Mouse (Mus musculus) lung, embryonic 16.5 days (tissue): ENCODE results near the gene Dph6. TPM values are rescaled to one million over a fixed set of nuclear protein-coding genes. Genes with fewer than 3 reads are reported as not detected.

Experiments used
- ATAC-seq: fragments of 200-750 bp; cut with Nextera tagmentation; 2 replicates; pipeline ENCODE4 v1.8.0; 2017; ENCODE audit warnings: low read depth, mild to moderate bottlenecking, moderate library complexity
- H3K27ac ChIP-seq: fragments of 300-500 bp; sonication (generic); 2 replicates; pipeline ENCODE4 v1.5.1; 2014; ENCODE audit warnings: mild to moderate bottlenecking, control low read depth, low read length
- H3K27me3 ChIP-seq: fragments of 300-500 bp; sonication (generic); 2 replicates; pipeline ENCODE4 v1.6.1; 2014; ENCODE audit warnings: low read depth, low read length, mixed read lengths; ENCODE audit not compliant: control insufficient read depth, insufficient read depth
- H3K36me3 ChIP-seq: fragments of 300-500 bp; sonication (generic); 2 replicates; pipeline ENCODE4 v1.6.1; 2014; ENCODE audit warnings: low read length; ENCODE audit not compliant: control insufficient read depth, insufficient read depth
- H3K4me1 ChIP-seq: fragments of 300-500 bp; sonication (generic); replicated peaks from 2 replicates; pipeline ENCODE4 v1.6.1; 2014; ENCODE audit warnings: low read length, mixed read lengths; ENCODE audit not compliant: control insufficient read depth, insufficient read depth
- H3K4me2 ChIP-seq: fragments of 300-500 bp; sonication (generic); 2 replicates; pipeline ENCODE4 v1.6.1; 2014; ENCODE audit warnings: low read depth, low read length, control low read depth
- H3K4me3 ChIP-seq: fragments of 300-500 bp; sonication (generic); 2 replicates; pipeline ENCODE4 v1.5.1; 2014; ENCODE audit warnings: mild to moderate bottlenecking, low read length, control low read depth
- H3K9ac ChIP-seq: fragments of 300-500 bp; sonication (generic); 2 replicates; pipeline ENCODE4 v1.6.1; 2014; ENCODE audit warnings: low read length, control low read depth
- H3K9me3 ChIP-seq: fragments of 300-500 bp; sonication (generic); 2 replicates; pipeline ENCODE4 v1.6.1; 2016; ENCODE audit warnings: low read length; ENCODE audit not compliant: control insufficient read depth
- WGBS: fragments of 180-500 bp; shearing (Covaris S2); extraction: QIAGEN DNeasy Blood & Tissue Kit; methylation state at CpG from one replicate; pipeline ENCODE4 v1.1.7; 2014; 5-methylcytosine and 5-hydroxymethylcytosine counted together
- polyA plus RNA-seq: library from polyadenylated mRNA; unstranded; fragments of >200 nt; fragmentation: Nextera tagmentation; extraction: Ambion mirVana; gene quantifications from 2 replicates; pipeline ENCODE4 v1.2.1, GENCODE M21; 2015

Gene Dph6
- polyA plus RNA-seq, 1 experiment from 2014 or later: 24.3 TPM

- 47% methylated on average over 3 of the region's 3 CpGs for WGBS
- ATAC-seq: no peak
- H3K9ac ChIP-seq: no peak overlapping the region
- no peak overlapping the region for H3K27ac ChIP-seq
- no peak overlapping the region for H3K4me2 ChIP-seq
- no peaks in the 10 kb centered on the region for H3K36me3 ChIP-seq
- no peak overlapping the region for H3K4me3 ChIP-seq
- H3K4me1 ChIP-seq: no peaks in the 10 kb centered on the region
- no peaks in the 10 kb centered on the region for H3K9me3 ChIP-seq
- no peaks in the 10 kb centered on the region for H3K27me3 ChIP-seq
Observed at GRCm38 (mm10) chr2:114492398-114492797, 162.4 kb downstream of the Dph6 start.

- Histone ChIP-seq H3K4me1 (no peaks in the 10 kb centered on the region), H3K4me2 (no peak overlapping the region), H3K27ac (no peak overlapping the region), H3K9ac (no peak overlapping the region), H3K9me3 (no peaks in the 10 kb centered on the region), H3K4me3 (no peak overlapping the region), H3K27me3 (no peaks in the 10 kb centered on the region), H3K36me3 (no peaks in the 10 kb centered on the region)
- ATAC-seq: no peak
- 73% methylated on average over 3 of the region's 3 CpGs for whole genome bisulfite sequencing
Observed at GRCm38 (mm10) chr2:114491907-114492306, 162.9 kb downstream of the Dph6 start.

- H3K36me3 ChIP-seq: no peaks in the 10 kb centered on the region
- H3K4me3 ChIP-seq: no peak overlapping the region
- no peaks in the 10 kb centered on the region for H3K27me3 ChIP-seq
- H3K9ac ChIP-seq: no peak overlapping the region
- H3K27ac ChIP-seq: no peak overlapping the region
- H3K4me2 ChIP-seq: no peak overlapping the region
- ATAC-seq: no peak
- no peaks in the 10 kb centered on the region for H3K9me3 ChIP-seq
- H3K4me1 ChIP-seq: no peaks in the 10 kb centered on the region
Observed at GRCm38 (mm10) chr2:114486980-114487379, 167.8 kb downstream of the Dph6 start.
